Mouse (Mus musculus): ENCODE measurements around the gene H2-Aa. TPM values are rescaled to one million over a fixed set of nuclear protein-coding genes. Genes with fewer than 3 reads are reported as not detected.
A peak's percentile ranks its signal among the peaks of the same experiment; 100 is the strongest.

H2-Aa gene
- 4.3 and 4.7 TPM in 2 replicates for polyA plus RNA-seq (2015; fragmentation: Nextera tagmentation; extraction: Ambion mirVana)

DNA sequence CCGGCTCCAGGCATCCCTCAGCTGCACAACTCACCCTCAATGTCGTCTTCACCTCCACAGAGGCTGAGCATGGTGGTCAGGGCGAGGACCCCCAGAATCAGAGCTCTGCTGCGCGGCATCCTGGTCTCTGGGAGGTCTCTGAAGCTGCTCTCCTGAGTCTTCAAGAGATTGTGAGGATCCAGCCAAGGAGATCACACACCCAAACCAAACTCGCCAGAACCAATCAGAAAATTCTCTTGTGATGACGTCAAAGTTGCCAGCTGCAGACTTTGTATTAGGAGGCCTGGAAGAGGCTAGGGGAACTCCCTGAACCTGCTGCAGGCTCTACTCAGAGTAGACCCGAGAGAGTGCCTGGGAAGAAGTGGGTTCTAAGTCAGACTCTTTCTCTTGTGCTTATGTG lies at the start of gene H2-Aa:
TSS of gene H2-Aa (minus strand) at position 176 of the 400 bp plus-strand sequence.
- no peak within 1 kb of the TSS for H3K4me3 ChIP-seq (ENCODE audit: low read depth, low read length)
- ATAC-seq (ENCODE audit: low read depth): 0 out of 2 replicates have a peak, but pooled peaks have one; percentile 41
- H3K4me1 ChIP-seq (ENCODE audit: control insufficient read depth, low read depth, low read length): no peaks in the 10 kb centered on the region
- no peak within 1 kb of the TSS for H3K9ac ChIP-seq (ENCODE audit: low read depth, low read length)
- H3K27me3 ChIP-seq (ENCODE audit: control insufficient read depth, insufficient read depth, low read depth, low read length): no peaks in the 10 kb centered on the region
- no peak within 1 kb of the TSS for H3K27ac ChIP-seq (ENCODE audit: low read length)
- no peak within 1 kb of the TSS for H3K4me2 ChIP-seq (ENCODE audit: low read depth, low read length)
- 11% methylated on average over 8 of the region's 8 CpGs for WGBS (ENCODE audit: insufficient replicate concordance)
- no peaks in the 10 kb centered on the region for H3K36me3 ChIP-seq (ENCODE audit: control insufficient read depth, insufficient read depth)
- no peaks in the 10 kb centered on the region; the same call in 1 of the 2 replicates for H3K9me3 ChIP-seq (replicated peaks; ENCODE audit: control insufficient read depth, low read length)

DNA sequence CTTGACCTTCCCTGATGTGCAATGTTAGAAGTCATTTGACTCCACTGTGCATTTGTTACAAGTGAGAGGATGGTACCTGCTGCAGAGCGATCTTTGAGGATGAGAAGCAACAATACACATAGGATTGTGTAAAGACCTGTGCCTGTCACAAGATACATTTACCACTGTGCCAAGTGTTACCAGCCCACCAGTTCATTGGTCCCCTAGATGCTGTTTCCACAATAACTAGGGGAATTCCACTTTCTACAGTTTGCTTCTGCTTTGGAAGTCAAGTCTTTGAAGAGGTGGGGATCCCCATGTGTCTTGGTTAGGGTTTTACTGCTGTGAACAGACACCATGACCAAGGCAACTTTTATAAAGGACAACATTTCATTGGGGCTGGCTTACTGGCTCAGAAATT lies 43.6 kb upstream of the H2-Aa start:
- H3K4me3 ChIP-seq (ENCODE audit: low read depth, low read length): no peak overlapping the region
- no peaks in the 10 kb centered on the region for H3K36me3 ChIP-seq (ENCODE audit: control insufficient read depth, insufficient read depth)
- H3K27ac ChIP-seq (ENCODE audit: low read length): no peak overlapping the region
- no peaks in the 10 kb centered on the region for H3K9me3 ChIP-seq (replicated peaks; ENCODE audit: control insufficient read depth, low read length)
- no peaks in the 10 kb centered on the region for H3K4me1 ChIP-seq (ENCODE audit: control insufficient read depth, low read depth, low read length)
- H3K9ac ChIP-seq (ENCODE audit: low read depth, low read length): no peak overlapping the region
- ATAC-seq (ENCODE audit: low read depth): no peak
- WGBS (ENCODE audit: insufficient replicate concordance): 75% methylated on average over 1 of the region's 1 CpGs
- H3K27me3 ChIP-seq (ENCODE audit: control insufficient read depth, insufficient read depth, low read depth, low read length): no peaks in the 10 kb centered on the region
- no peak overlapping the region for H3K4me2 ChIP-seq (ENCODE audit: low read depth, low read length)

DNA sequence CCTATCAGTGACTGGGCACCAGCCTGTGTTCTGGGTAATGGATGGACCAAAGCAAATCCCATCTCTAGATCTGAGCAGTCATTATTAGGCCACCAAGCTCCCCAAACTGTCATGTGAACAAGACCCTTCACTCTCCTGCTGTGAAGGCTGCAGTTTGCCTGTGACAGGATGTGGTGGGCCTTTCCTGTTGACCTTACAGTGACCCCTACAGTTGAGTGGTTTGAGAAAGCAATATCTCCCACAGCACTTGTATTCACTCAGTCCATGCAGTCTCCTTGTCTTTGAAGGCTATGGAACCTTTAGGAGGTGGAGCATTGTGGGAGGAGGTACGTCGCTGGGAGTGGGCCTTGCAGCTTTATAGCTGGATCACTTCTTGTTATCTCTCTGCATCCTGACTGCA lies 42.2 kb upstream of the H2-Aa start:
- Histone ChIP-seq H3K27me3 (ENCODE audit: control insufficient read depth, insufficient read depth, low read depth, low read length) (no peaks in the 10 kb centered on the region), H3K36me3 (ENCODE audit: control insufficient read depth, insufficient read depth) (no peaks in the 10 kb centered on the region), H3K4me1 (ENCODE audit: control insufficient read depth, low read depth, low read length) (no peaks in the 10 kb centered on the region), H3K9me3 (replicated peaks; ENCODE audit: control insufficient read depth, low read length) (no peaks in the 10 kb centered on the region), H3K27ac (ENCODE audit: low read length) (no peak overlapping the region), H3K9ac (ENCODE audit: low read depth, low read length) (no peak overlapping the region), H3K4me3 (ENCODE audit: low read depth, low read length) (no peak overlapping the region), H3K4me2 (ENCODE audit: low read depth, low read length) (no peak overlapping the region)
- WGBS (ENCODE audit: insufficient replicate concordance): 24% methylated on average over 2 of the region's 2 CpGs
- no peak for ATAC-seq (ENCODE audit: low read depth)

DNA sequence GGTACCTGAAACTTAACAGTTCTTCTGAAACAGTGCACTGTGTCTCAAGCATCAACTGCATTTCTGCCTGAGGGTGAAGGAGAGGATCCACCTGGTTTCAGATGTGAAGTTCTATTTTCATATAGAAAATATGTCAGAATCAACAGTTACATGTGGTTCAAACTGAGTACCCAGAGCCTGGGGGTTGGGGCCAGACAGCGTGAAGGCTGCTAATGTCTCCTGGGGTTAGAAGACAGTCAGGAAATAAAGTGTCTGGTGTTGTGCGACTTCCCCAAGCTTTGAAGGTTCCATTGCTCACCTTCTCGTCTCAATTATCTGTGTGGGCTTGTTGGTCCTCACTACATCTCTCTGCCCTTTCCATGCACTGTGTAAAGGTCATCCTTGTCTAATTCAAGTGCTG lies 38.8 kb upstream of the H2-Aa start:
- no peak for ATAC-seq (ENCODE audit: low read depth)
- WGBS (ENCODE audit: insufficient replicate concordance): 49% methylated on average over 3 of the region's 3 CpGs
- H3K4me2 ChIP-seq (ENCODE audit: low read depth, low read length): no peak overlapping the region

DNA sequence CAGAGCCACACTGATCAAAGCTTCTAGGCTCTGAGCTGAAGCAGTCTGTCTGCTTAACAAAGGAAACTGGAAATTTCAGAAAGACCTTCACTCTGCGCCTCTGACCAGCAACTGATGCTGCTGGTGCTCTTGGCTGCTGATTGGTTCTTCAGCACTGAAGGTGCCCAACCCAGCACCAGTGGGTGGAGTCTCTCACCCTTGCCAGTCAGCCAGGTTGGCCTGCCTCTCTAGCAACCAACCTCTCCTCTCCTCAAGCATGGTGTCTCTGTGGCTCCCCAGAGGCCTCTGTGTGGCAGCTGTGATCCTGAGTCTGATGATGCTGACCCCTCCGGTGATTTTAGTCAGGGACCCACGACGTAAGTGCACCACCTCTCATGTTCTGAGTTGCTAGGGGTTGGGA lies 37.8 kb upstream of the H2-Aa start, which contains the start of gene H2-Eb2:
TSS of gene H2-Eb2 (plus strand) at position 230 of the 400 bp plus-strand sequence.
- H3K36me3 ChIP-seq (ENCODE audit: control insufficient read depth, insufficient read depth): no peaks in the 10 kb centered on the region
- H3K27me3 ChIP-seq (ENCODE audit: control insufficient read depth, insufficient read depth, low read depth, low read length): no peaks in the 10 kb centered on the region
- H3K9me3 ChIP-seq (replicated peaks; ENCODE audit: control insufficient read depth, low read length): no peaks in the 10 kb centered on the region
- H3K9ac ChIP-seq (ENCODE audit: low read depth, low read length): no peak within 1 kb of the TSS
- H3K4me2 ChIP-seq (ENCODE audit: low read depth, low read length): no peak within 1 kb of the TSS
- 57% methylated on average over 4 of the region's 4 CpGs for WGBS (ENCODE audit: insufficient replicate concordance)
- no peak within 1 kb of the TSS for H3K4me3 ChIP-seq (ENCODE audit: low read depth, low read length)
- no peaks in the 10 kb centered on the region for H3K4me1 ChIP-seq (ENCODE audit: control insufficient read depth, low read depth, low read length)
- no peak within 1 kb of the TSS for H3K27ac ChIP-seq (ENCODE audit: low read length)
- ATAC-seq (ENCODE audit: low read depth): no peak

More for the DNA sequence above, 38.8 kb upstream of the H2-Aa start:
- Histone ChIP-seq H3K4me1 (ENCODE audit: control insufficient read depth, low read depth, low read length) (no peaks in the 10 kb centered on the region), H3K4me3 (ENCODE audit: low read depth, low read length) (no peak overlapping the region), H3K9ac (ENCODE audit: low read depth, low read length) (no peak overlapping the region), H3K27me3 (ENCODE audit: control insufficient read depth, insufficient read depth, low read depth, low read length) (no peaks in the 10 kb centered on the region), H3K9me3 (replicated peaks; ENCODE audit: control insufficient read depth, low read length) (no peaks in the 10 kb centered on the region), H3K36me3 (ENCODE audit: control insufficient read depth, insufficient read depth) (no peaks in the 10 kb centered on the region), H3K27ac (ENCODE audit: low read length) (no peak overlapping the region)

DNA sequence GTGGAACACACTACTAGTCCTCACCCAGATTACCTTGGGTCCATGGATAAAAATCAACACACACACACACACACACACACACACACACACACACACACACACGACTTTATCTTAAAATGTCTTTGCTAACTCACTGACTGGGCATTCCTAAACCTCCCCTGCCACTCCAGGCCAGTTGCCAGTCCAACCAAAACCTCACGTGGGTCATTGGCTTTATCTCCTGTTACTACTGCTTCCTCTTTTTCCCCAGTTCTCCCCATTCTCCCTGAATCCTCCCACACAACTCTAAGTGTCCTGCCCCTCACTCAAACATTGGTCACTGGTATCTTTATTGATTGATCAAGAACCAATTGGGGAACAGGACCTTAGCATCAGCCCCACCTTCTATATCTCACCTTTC lies 29.7 kb upstream of the H2-Aa start:
- H3K27ac ChIP-seq (ENCODE audit: low read length): no peak overlapping the region
- no peak for ATAC-seq (ENCODE audit: low read depth)
- H3K4me1 ChIP-seq (ENCODE audit: control insufficient read depth, low read depth, low read length): no peaks in the 10 kb centered on the region
- H3K9me3 ChIP-seq (replicated peaks; ENCODE audit: control insufficient read depth, low read length): no peaks in the 10 kb centered on the region
- 19% methylated on average over 2 of the region's 2 CpGs for WGBS (ENCODE audit: insufficient replicate concordance)
- no peaks in the 10 kb centered on the region for H3K27me3 ChIP-seq (ENCODE audit: control insufficient read depth, insufficient read depth, low read depth, low read length)
- no peak overlapping the region for H3K4me3 ChIP-seq (ENCODE audit: low read depth, low read length)
- H3K4me2 ChIP-seq (ENCODE audit: low read depth, low read length): no peak overlapping the region
- H3K9ac ChIP-seq (ENCODE audit: low read depth, low read length): no peak overlapping the region
- H3K36me3 ChIP-seq (ENCODE audit: control insufficient read depth, insufficient read depth): no peaks in the 10 kb centered on the region

DNA sequence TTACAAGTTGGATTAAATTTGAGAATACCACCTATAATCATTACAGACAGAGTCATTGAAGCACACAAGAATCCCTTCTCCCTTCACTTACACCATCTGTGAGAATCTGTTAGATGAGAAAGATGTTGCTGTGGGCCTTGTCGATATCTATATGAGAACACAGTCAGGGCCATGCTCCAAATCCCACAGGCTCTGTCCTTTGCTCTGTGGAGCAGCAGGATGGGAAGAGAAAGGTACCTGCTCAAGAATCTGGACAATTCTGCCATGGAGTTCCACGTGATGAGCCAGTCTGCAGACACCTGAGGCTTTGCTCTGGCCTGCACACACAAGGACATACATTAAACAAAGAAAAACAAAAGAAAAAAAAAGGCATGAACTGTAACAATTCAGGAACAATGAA lies 29.1 kb upstream of the H2-Aa start:
- no peak for ATAC-seq (ENCODE audit: low read depth)
- Histone ChIP-seq H3K27ac (ENCODE audit: low read length) (no peak overlapping the region), H3K27me3 (ENCODE audit: control insufficient read depth, insufficient read depth, low read depth, low read length) (no peaks in the 10 kb centered on the region), H3K4me1 (ENCODE audit: control insufficient read depth, low read depth, low read length) (no peaks in the 10 kb centered on the region), H3K36me3 (ENCODE audit: control insufficient read depth, insufficient read depth) (no peaks in the 10 kb centered on the region), H3K4me3 (ENCODE audit: low read depth, low read length) (no peak overlapping the region), H3K4me2 (ENCODE audit: low read depth, low read length) (no peak overlapping the region), H3K9ac (ENCODE audit: low read depth, low read length) (no peak overlapping the region), H3K9me3 (replicated peaks; ENCODE audit: control insufficient read depth, low read length) (no peaks in the 10 kb centered on the region)
- WGBS (ENCODE audit: insufficient replicate concordance): 46% methylated on average over 2 of the region's 2 CpGs

DNA sequence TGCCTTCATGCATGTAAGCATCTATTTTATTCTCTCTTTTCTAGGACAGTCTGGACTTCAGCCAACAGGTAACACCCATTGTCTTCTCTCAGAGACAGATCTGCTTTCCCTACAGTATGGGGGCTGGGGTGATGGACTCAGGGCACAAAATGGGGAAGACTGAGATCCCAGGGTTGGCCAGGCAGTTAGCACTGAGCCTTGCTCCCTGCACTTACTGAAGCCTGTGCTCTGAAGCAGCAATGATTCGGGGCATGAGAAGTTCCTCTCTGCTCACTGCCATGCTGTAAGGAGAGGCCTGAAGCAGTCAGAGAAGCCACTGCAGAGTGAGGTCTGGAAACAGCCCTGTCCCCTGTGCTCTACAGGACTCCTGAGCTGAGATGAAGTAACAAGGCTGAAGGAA lies 27.9 kb upstream of the H2-Aa start:
- no peak overlapping the region for H3K27ac ChIP-seq (ENCODE audit: low read length)
- H3K4me1 ChIP-seq (ENCODE audit: control insufficient read depth, low read depth, low read length): no peaks in the 10 kb centered on the region
- no peak overlapping the region for H3K4me2 ChIP-seq (ENCODE audit: low read depth, low read length)
- H3K9ac ChIP-seq (ENCODE audit: low read depth, low read length): no peak overlapping the region
- 54% methylated on average over 1 of the region's 1 CpGs for WGBS (ENCODE audit: insufficient replicate concordance)
- no peaks in the 10 kb centered on the region for H3K27me3 ChIP-seq (ENCODE audit: control insufficient read depth, insufficient read depth, low read depth, low read length)
- H3K4me3 ChIP-seq (ENCODE audit: low read depth, low read length): no peak overlapping the region
- no peaks in the 10 kb centered on the region for H3K9me3 ChIP-seq (replicated peaks; ENCODE audit: control insufficient read depth, low read length)
- ATAC-seq (ENCODE audit: low read depth): no peak
- H3K36me3 ChIP-seq (ENCODE audit: control insufficient read depth, insufficient read depth): no peaks in the 10 kb centered on the region

DNA sequence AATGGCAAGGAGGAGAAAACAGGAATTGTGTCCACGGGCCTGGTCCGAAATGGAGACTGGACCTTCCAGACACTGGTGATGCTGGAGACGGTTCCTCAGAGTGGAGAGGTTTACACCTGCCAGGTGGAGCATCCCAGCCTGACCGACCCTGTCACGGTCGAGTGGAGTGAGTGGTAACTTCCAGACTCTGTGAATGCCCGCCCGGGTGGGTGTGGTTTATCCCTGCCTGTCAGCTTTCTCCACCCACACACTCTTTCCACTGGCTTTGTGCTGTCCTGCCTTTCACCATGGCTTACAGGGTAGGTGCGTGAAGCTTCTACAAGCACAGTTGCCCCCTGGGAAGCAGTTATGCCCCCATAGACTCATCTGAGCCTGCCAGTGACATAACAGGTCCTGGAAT lies 26.7 kb upstream of the H2-Aa start:
- no peak overlapping the region for H3K9ac ChIP-seq (ENCODE audit: low read depth, low read length)
- 56% methylated on average over 9 of the region's 9 CpGs for WGBS (ENCODE audit: insufficient replicate concordance)
- no peaks in the 10 kb centered on the region for H3K36me3 ChIP-seq (ENCODE audit: control insufficient read depth, insufficient read depth)
- no peak overlapping the region for H3K27ac ChIP-seq (ENCODE audit: low read length)
- H3K27me3 ChIP-seq (ENCODE audit: control insufficient read depth, insufficient read depth, low read depth, low read length): no peaks in the 10 kb centered on the region
- no peak overlapping the region for H3K4me3 ChIP-seq (ENCODE audit: low read depth, low read length)
- no peak for ATAC-seq (ENCODE audit: low read depth)
- H3K4me1 ChIP-seq (ENCODE audit: control insufficient read depth, low read depth, low read length): no peaks in the 10 kb centered on the region; the same call in none of the 2 replicates
- H3K4me2 ChIP-seq (ENCODE audit: low read depth, low read length): no peak overlapping the region
- H3K9me3 ChIP-seq (replicated peaks; ENCODE audit: control insufficient read depth, low read length): no peaks in the 10 kb centered on the region
